Mouse (Mus musculus) lung, embryonic 15.5 days (tissue): ENCODE measurements around the gene Hcn4. TPM values are rescaled to one million over a fixed set of nuclear protein-coding genes. Genes with fewer than 3 reads are reported as not detected.

ENCODE experiments used
- ATAC-seq: fragments of 200-750 bp; cut with Nextera tagmentation; 2 replicates; pipeline ENCODE4 v1.8.0; 2017; ENCODE audit warnings: moderate number of reproducible peaks, borderline replicate concordance; ENCODE audit not compliant: low FRiP score, low TSS enrichment; ENCODE audit errors: extremely low read depth
- H3K27ac ChIP-seq: fragments of 300-500 bp; sonication (generic); 2 replicates; pipeline ENCODE4 v1.5.1; 2015; ENCODE audit warnings: moderate library complexity, mild to moderate bottlenecking, inconsistent platforms
- H3K27me3 ChIP-seq: fragments of 300-500 bp; sonication (generic); 2 replicates; pipeline ENCODE4 v1.6.1; 2015; ENCODE audit warnings: inconsistent platforms
- H3K36me3 ChIP-seq: fragments of 300-500 bp; sonication (generic); 2 replicates; pipeline ENCODE4 v1.6.1; 2015; ENCODE audit warnings: inconsistent platforms
- H3K4me1 ChIP-seq: fragments of 300-500 bp; sonication (generic); 2 replicates; pipeline ENCODE4 v1.6.1; 2015; ENCODE audit warnings: inconsistent platforms
- H3K4me2 ChIP-seq: fragments of 300-500 bp; sonication (generic); 2 replicates; pipeline ENCODE4 v1.6.1; 2015; ENCODE audit warnings: inconsistent platforms, mild to moderate bottlenecking, moderate library complexity
- H3K4me3 ChIP-seq: fragments of 300-500 bp; sonication (generic); 2 replicates; pipeline ENCODE4 v1.5.1; 2015; ENCODE audit warnings: mild to moderate bottlenecking, inconsistent platforms
- H3K9ac ChIP-seq: fragments of 300-500 bp; sonication (generic); 2 replicates; pipeline ENCODE4 v1.6.1; 2015; ENCODE audit warnings: inconsistent platforms
- H3K9me3 ChIP-seq: fragments of 300-500 bp; sonication (generic); 2 replicates; pipeline ENCODE4 v1.6.1; 2016; ENCODE audit warnings: inconsistent platforms
- WGBS: fragments of 180-500 bp; shearing (Covaris S2); methylation state at CpG from one replicate; pipeline ENCODE4 v1.1.7; 2015; 5-methylcytosine and 5-hydroxymethylcytosine counted together
- polyA plus RNA-seq: library from polyadenylated mRNA; unstranded; fragments of >200 nt; fragmentation: Nextera tagmentation; extraction: Ambion mirVana; gene quantifications from 2 replicates; pipeline ENCODE4 v1.2.1, GENCODE M21; 2015

Hcn4 gene
- 0.21 and 0.29 TPM in 2 replicates for polyA plus RNA-seq

DNA sequence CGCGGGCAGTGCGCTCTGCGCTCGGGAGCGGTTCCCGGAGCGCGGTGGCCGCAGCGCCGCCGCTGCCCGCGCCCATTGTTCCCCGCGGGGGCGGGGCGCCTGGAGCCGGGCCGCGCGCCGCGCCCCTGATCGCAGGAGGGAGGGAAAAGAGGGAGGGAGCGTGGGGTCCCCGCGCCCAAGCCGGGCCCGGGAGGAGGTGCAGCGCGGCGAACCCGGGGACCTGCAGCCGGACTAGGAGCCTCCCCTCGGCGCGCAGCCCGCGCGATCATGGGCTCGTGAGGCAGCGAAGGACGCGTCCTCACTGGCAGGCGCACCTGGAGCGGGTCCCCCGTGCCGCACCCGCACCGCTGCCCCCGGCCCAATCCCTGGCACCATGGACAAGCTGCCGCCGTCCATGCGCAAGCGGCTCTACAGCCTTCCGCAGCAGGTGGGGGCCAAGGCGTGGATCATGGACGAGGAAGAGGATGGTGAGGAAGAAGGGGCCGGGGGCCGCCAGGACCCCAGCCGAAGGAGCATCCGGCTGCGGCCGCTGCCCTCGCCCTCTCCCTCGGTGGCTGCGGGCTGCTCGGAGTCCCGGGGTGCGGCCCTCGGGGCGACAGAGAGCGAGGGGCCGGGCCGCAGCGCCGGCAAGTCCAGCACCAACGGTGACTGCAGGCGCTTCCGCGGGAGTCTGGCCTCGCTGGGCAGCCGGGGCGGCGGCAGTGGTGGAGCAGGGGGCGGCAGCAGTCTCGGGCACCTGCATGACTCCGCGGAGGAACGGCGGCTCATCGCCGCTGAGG lies at the start of gene Hcn4:
Hcn4 (plus strand) TSS at position 274 of the 779 bp plus-strand sequence.
- 1% methylated on average over 68 of the region's 95 CpGs for WGBS
- no peaks in the 10 kb centered on the region for H3K36me3 ChIP-seq
- peak; percentile 48 for ATAC-seq
- peak within 1 kb of the TSS; percentile 96 for H3K4me2 ChIP-seq
- H3K9ac ChIP-seq = peak within 1 kb of the TSS; percentile 51
- peaks cover 18% of the 10 kb centered on the region for H3K4me1 ChIP-seq
- no peaks in the 10 kb centered on the region for H3K9me3 ChIP-seq
- H3K4me3 ChIP-seq = peak within 1 kb of the TSS; percentile 72
- peaks cover 67% of the 10 kb centered on the region for H3K27me3 ChIP-seq
- H3K27ac ChIP-seq = no peak within 1 kb of the TSS

- H3K4me2 ChIP-seq = no peak overlapping the region
- H3K4me1 ChIP-seq = no peaks in the 10 kb centered on the region
- no peaks in the 10 kb centered on the region for H3K9me3 ChIP-seq
- ATAC-seq = no peak
- no peak overlapping the region for H3K27ac ChIP-seq
- no peaks in the 10 kb centered on the region for H3K36me3 ChIP-seq
- H3K4me3 ChIP-seq = no peak overlapping the region
- WGBS = 54% methylated on average over 3 of the region's 3 CpGs
- no peaks in the 10 kb centered on the region for H3K27me3 ChIP-seq
- no peak overlapping the region for H3K9ac ChIP-seq
These were observed 48.5 kb upstream of the Hcn4 start for GRCm38 (mm10) chr9:58774761-58775160.

DNA sequence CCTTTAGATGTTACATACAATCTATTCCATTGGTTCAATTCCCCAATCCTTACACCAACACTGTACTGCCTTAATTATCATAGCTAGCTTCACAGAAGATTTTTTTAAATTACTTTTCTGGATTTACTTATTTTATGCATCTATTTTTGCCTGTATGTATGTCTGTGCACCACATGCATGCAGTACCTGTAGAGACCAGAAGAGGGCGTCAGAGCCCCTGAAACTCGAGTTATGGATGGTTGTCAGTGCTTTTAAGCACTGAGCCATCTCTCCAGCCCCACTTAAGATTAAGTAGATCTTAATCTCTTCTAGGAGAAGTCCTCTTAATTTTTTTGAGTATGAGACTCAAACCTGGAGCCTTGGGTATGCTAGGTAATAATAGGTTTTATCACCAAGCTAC lies 47.8 kb upstream of the Hcn4 start:
- Histone ChIP-seq H3K36me3 (no peaks in the 10 kb centered on the region), H3K9me3 (no peaks in the 10 kb centered on the region), H3K4me1 (no peaks in the 10 kb centered on the region), H3K4me3 (no peak overlapping the region), H3K9ac (no peak overlapping the region), H3K27me3 (no peaks in the 10 kb centered on the region), H3K4me2 (no peak overlapping the region), H3K27ac (no peak overlapping the region)
- no peak for ATAC-seq
- 11% methylated on average over 2 of the region's 2 CpGs for WGBS

DNA sequence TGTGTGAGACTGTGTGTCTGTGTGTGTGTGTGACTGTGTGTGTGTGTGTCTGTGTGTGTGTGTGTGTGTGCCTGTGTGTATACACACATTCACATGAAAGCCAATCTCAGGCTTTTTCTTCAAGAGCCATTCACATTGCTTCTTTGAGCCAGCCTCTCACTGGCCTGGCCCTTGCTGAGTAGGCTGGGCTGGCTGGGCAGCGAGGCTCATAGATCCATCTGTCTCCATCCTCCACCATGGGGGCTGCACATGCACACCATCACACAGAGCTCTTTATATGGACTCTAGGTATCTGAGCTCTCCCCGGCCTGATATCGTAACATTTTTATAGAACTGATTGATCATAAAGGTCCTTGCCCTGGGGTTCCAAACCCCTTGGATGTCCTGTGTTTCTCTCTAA lies 33.7 kb upstream of the Hcn4 start:
- H3K4me2 ChIP-seq = no peak overlapping the region
- no peaks in the 10 kb centered on the region for H3K4me1 ChIP-seq
- ATAC-seq = no peak
- H3K4me3 ChIP-seq = no peak overlapping the region
- H3K36me3 ChIP-seq = no peaks in the 10 kb centered on the region
- H3K27me3 ChIP-seq = no peaks in the 10 kb centered on the region
- H3K27ac ChIP-seq = no peak overlapping the region
- no peaks in the 10 kb centered on the region for H3K9me3 ChIP-seq
- no peak overlapping the region for H3K9ac ChIP-seq
- 77% methylated on average over 3 of the region's 3 CpGs for WGBS

DNA sequence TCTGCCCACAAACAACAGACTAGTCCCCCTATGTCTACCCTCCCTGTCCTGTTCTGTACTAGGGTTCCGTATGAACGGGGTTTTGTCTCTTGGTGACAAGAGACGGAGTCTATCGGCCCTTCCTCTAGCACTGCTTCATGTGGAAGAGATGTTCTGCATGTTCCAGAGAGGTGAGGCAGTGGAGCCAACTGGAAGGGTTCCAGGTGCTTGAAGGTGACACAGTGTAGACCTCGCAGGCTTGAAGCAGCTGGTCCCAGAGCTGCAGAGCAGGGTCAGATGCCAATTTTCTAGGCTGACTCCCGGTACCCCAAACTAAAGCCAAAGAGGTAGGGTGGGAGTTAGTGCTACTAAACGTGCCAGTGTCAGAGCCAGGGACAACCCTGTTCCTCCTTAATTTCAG lies 25.1 kb upstream of the Hcn4 start:
- ATAC-seq = no peak
- no peak overlapping the region for H3K4me3 ChIP-seq
- no peaks in the 10 kb centered on the region for H3K27me3 ChIP-seq
- H3K4me2 ChIP-seq = no peak overlapping the region
- H3K27ac ChIP-seq = no peak overlapping the region
- no peak overlapping the region for H3K9ac ChIP-seq
- WGBS = 66% methylated on average over 7 of the region's 7 CpGs
- H3K36me3 ChIP-seq = no peaks in the 10 kb centered on the region
- peaks cover 9% of the 10 kb centered on the region; the same call in 1 of the 2 replicates for H3K4me1 ChIP-seq
- no peaks in the 10 kb centered on the region for H3K9me3 ChIP-seq

GRCm38 (mm10) chr9:58801441-58801840 lies 21.8 kb upstream of the Hcn4 start:
- no peak overlapping the region for H3K4me3 ChIP-seq
- no peaks in the 10 kb centered on the region for H3K27me3 ChIP-seq
- H3K4me1 ChIP-seq = peaks cover 20% of the 10 kb centered on the region; the same call in 1 of the 2 replicates
- H3K9ac ChIP-seq = no peak overlapping the region
- no peaks in the 10 kb centered on the region for H3K36me3 ChIP-seq
- 65% methylated on average over 2 of the region's 2 CpGs for WGBS
- no peak overlapping the region for H3K27ac ChIP-seq
- no peaks in the 10 kb centered on the region for H3K9me3 ChIP-seq
- ATAC-seq = no peak
- no peak overlapping the region for H3K4me2 ChIP-seq

GRCm38 (mm10) chr9:58802294-58802693 lies 20.9 kb upstream of the Hcn4 start:
- ATAC-seq = no peak

GRCm38 (mm10) chr9:58802802-58803201 lies 20.4 kb upstream of the Hcn4 start:
- no peak; the same call in 1 of the 2 replicates for ATAC-seq
- WGBS = 13% methylated on average over 5 of the region's 5 CpGs
- Histone ChIP-seq H3K36me3 (no peaks in the 10 kb centered on the region), H3K9ac (no peak overlapping the region), H3K27me3 (no peaks in the 10 kb centered on the region), H3K4me3 (no peak overlapping the region), H3K27ac (no peak overlapping the region), H3K4me1 (peaks cover 20% of the 10 kb centered on the region; the same call in 1 of the 2 replicates), H3K4me2 (no peak overlapping the region), H3K9me3 (no peaks in the 10 kb centered on the region)

More at GRCm38 (mm10) chr9:58802294-58802693, 20.9 kb upstream of the Hcn4 start:
- Histone ChIP-seq H3K9me3 (no peaks in the 10 kb centered on the region), H3K4me2 (no peak overlapping the region), H3K4me1 (peaks cover 20% of the 10 kb centered on the region; the same call in 1 of the 2 replicates), H3K27ac (no peak overlapping the region), H3K36me3 (no peaks in the 10 kb centered on the region), H3K9ac (no peak overlapping the region), H3K4me3 (no peak overlapping the region), H3K27me3 (no peaks in the 10 kb centered on the region)
- 19% methylated on average over 4 of the region's 4 CpGs for WGBS

- Histone ChIP-seq H3K27ac (no peak overlapping the region), H3K4me2 (peak overlapping the region; percentile 41), H3K9me3 (no peaks in the 10 kb centered on the region), H3K9ac (no peak overlapping the region), H3K27me3 (no peaks in the 10 kb centered on the region), H3K36me3 (no peaks in the 10 kb centered on the region), H3K4me1 (peaks cover 20% of the 10 kb centered on the region; the same call in 1 of the 2 replicates), H3K4me3 (peak overlapping the region; percentile 17)
- WGBS = 7% methylated on average over 15 of the region's 15 CpGs
- no peak for ATAC-seq
These were observed 17.5 kb upstream of the Hcn4 start for GRCm38 (mm10) chr9:58805601-58806318.

DNA sequence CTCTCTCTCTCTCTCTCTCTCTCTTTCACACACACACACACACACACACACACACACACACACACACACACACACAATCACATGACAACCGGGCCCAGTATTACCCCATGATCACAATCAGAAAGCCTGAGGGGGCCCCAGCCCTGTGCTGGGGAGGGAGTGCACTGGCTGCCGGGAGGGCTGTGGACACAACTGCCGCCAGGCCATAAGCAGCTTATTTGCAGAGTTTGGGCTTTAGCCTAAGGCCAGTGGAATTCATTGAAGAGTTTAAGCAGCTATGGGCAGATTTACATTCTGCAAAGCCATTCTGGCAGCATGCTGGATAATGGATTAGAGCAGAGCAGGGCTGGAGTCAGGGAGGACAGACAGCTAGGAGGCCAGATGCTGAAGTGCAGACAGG lies 12.0 kb upstream of the Hcn4 start:
- H3K27ac ChIP-seq = no peak overlapping the region
- no peak overlapping the region for H3K4me2 ChIP-seq
- no peak overlapping the region for H3K9ac ChIP-seq
- peaks cover 7% of the 10 kb centered on the region; the same call in 1 of the 2 replicates for H3K4me1 ChIP-seq
- WGBS = 44% methylated on average over 3 of the region's 3 CpGs
- H3K27me3 ChIP-seq = 0 out of 2 replicates have a peak, but pooled peaks cover 3% of the 10 kb centered on the region
- no peak overlapping the region for H3K4me3 ChIP-seq
- ATAC-seq = no peak
- H3K36me3 ChIP-seq = no peaks in the 10 kb centered on the region
- no peaks in the 10 kb centered on the region for H3K9me3 ChIP-seq

DNA sequence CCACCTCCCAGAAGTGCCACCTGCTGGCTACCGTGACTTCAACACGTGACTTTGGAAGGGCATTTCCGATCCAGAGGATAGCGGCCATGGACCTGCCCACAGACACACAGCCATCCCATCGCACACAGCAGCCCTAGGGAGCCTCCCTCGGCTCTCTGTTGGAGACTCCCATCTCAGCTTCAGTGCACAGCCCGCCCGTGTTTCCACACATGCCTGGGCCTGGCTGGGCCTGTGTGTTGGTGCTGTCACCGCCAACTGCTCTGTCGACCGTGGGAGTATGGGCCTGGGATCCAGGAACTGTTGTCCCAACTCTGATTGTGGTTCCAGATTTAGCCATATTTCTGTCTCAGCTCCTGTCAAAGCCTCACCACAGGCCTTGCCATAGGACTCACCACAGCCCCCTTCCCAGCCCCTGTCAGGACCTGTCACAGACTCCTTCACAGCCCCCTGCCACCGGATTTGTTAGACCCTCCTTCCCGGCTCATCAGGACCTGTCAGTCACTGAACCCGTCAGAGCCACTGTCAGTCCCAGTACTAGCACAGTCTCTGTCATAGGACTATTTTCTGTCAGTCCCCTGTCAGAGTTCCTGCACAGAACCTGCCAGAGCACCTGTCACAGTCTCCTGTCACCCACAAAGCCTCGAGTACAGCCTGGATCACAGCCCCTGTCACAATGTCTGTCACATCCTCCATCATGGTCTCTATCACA lies 7.5 kb upstream of the Hcn4 start:
- H3K36me3 ChIP-seq = no peaks in the 10 kb centered on the region
- WGBS = 43% methylated on average over 15 of the region's 15 CpGs
- no peak overlapping the region for H3K9ac ChIP-seq
- H3K4me2 ChIP-seq = no peak overlapping the region
- H3K27me3 ChIP-seq = peaks cover 34% of the 10 kb centered on the region
- no peaks in the 10 kb centered on the region for H3K9me3 ChIP-seq
- no peak overlapping the region for H3K4me3 ChIP-seq
- H3K4me1 ChIP-seq = peaks cover 5% of the 10 kb centered on the region; the same call in 1 of the 2 replicates
- ATAC-seq = no peak
- H3K27ac ChIP-seq = no peak overlapping the region
